Mouse (Mus musculus) embryonic facial prominence, embryonic 14.5 days (tissue): ENCODE results near the gene Cyp4a14. TPM values are rescaled to one million over a fixed set of nuclear protein-coding genes. Genes with fewer than 3 reads are reported as not detected.
"Not testable (repeated sequence)": the region's sequence is repeated elsewhere in the genome, so short reads cannot be mapped to it uniquely, and the experiment has no call there.

ENCODE experiments used
- ATAC-seq: fragments of 200-750 bp; cut with Nextera tagmentation; 2 replicates; pipeline ENCODE4 v1.8.0; 2017; ENCODE audit warnings: low read depth, moderate number of reproducible peaks, moderate TSS enrichment
- DNase-seq: peaks from one replicate; pipeline ENCODE4 v3.0.0-alpha.2; 2015; ENCODE audit warnings: low spot score
- H3K27ac ChIP-seq: fragments of 300-500 bp; sonication (generic); replicated peaks from 2 replicates; pipeline ENCODE4 v1.5.1; 2014; ENCODE audit warnings: low read depth, mild to moderate bottlenecking, low read length, moderate library complexity
- H3K27me3 ChIP-seq: fragments of 300-500 bp; sonication (generic); replicated peaks from 2 replicates; pipeline ENCODE4 v1.6.1; 2014; ENCODE audit warnings: low read length; ENCODE audit not compliant: control insufficient read depth, insufficient read depth
- H3K36me3 ChIP-seq: fragments of 300-500 bp; sonication (generic); 2 replicates; pipeline ENCODE4 v1.6.1; 2014; ENCODE audit warnings: low read length, mixed read lengths; ENCODE audit not compliant: control insufficient read depth, insufficient read depth
- H3K4me1 ChIP-seq: fragments of 300-500 bp; sonication (generic); 2 replicates; pipeline ENCODE4 v1.6.1; 2014; ENCODE audit warnings: antibody characterized with exemption, low read length; ENCODE audit not compliant: control insufficient read depth, insufficient read depth
- H3K4me2 ChIP-seq: fragments of 300-500 bp; sonication (generic); 2 replicates; pipeline ENCODE4 v1.6.1; 2014; ENCODE audit warnings: low read depth, mild to moderate bottlenecking, low read length, moderate library complexity, mixed read lengths
- H3K4me3 ChIP-seq: fragments of 300-500 bp; sonication (generic); 2 replicates; pipeline ENCODE4 v1.5.1; 2014; ENCODE audit warnings: low read depth, mild to moderate bottlenecking, low read length
- H3K9ac ChIP-seq: fragments of 300-500 bp; sonication (generic); 2 replicates; pipeline ENCODE4 v1.6.1; 2014; ENCODE audit warnings: low read depth, mild to moderate bottlenecking, low read length, moderate library complexity, mixed read lengths
- H3K9me3 ChIP-seq: fragments of 300-500 bp; sonication (generic); 2 replicates; pipeline ENCODE4 v1.6.1; 2016; ENCODE audit warnings: low read length; ENCODE audit not compliant: control insufficient read depth
- WGBS: fragments of 180-500 bp; shearing (Covaris S2); extraction: QIAGEN DNeasy Blood & Tissue Kit; methylation state at CpG from one replicate; pipeline ENCODE4 v1.1.7; 2014; 5-methylcytosine and 5-hydroxymethylcytosine counted together
- polyA plus RNA-seq: library from polyadenylated mRNA; unstranded; fragments of >200 nt; fragmentation: Nextera tagmentation; extraction: Ambion mirVana; gene quantifications from 2 replicates; pipeline ENCODE4 v1.2.1, GENCODE M21; 2014

Gene Cyp4a14
- polyA plus RNA-seq, 1 experiment from 2014 or later, result not detected

- not testable (repeated sequence) for H3K9me3 ChIP-seq, H3K4me1 ChIP-seq, H3K36me3 ChIP-seq, H3K4me3 ChIP-seq, H3K9ac ChIP-seq, H3K27ac ChIP-seq, H3K27me3 ChIP-seq, DNase-seq, ATAC-seq, H3K4me2 ChIP-seq
- 75% methylated on average over 3 of the region's 3 CpGs for WGBS
Observed at GRCm38 (mm10) chr4:115473585-115473984, 22.4 kb downstream of the Cyp4a14 start.

GRCm38 (mm10) chr4:115452304-115452703, 43.6 kb downstream of the Cyp4a14 start, which contains the start of gene Cyp4a30b:
Gene Cyp4a30b (plus strand): TSS chr4:115452604.
- 68% methylated on average over 3 of the region's 3 CpGs for WGBS
- Histone ChIP-seq H3K4me3 (no peak within 1 kb of the TSS), H3K9ac (no peak within 1 kb of the TSS), H3K36me3 (no peaks in the 10 kb centered on the region), H3K4me2 (no peak within 1 kb of the TSS), H3K27ac (no peak within 1 kb of the TSS), H3K27me3 (no peaks in the 10 kb centered on the region), H3K4me1 (no peaks in the 10 kb centered on the region), H3K9me3 (no peaks in the 10 kb centered on the region)
- DNase-seq (no peak), ATAC-seq (no peak)

- Histone ChIP-seq H3K4me3 (no peak overlapping the region), H3K27me3 (no peaks in the 10 kb centered on the region), H3K9me3 (no peaks in the 10 kb centered on the region), H3K4me2 (no peak overlapping the region), H3K9ac (no peak overlapping the region), H3K36me3 (no peaks in the 10 kb centered on the region), H3K4me1 (no peaks in the 10 kb centered on the region), H3K27ac (no peak overlapping the region)
- 55% methylated on average over 3 of the region's 3 CpGs for WGBS
- ATAC-seq (no peak), DNase-seq (no peak)
Observed at GRCm38 (mm10) chr4:115450577-115451137, 45.3 kb downstream of the Cyp4a14 start.

Other genes with a start within 250 kb of the Cyp4a14 start
- gene Cyp4a12a, start 197.1 kb downstream of the Cyp4a14 start, polyA plus RNA-seq, result 0.50 and 0.81 TPM in 2 replicates
- gene Cyp4a12b, start 84.5 kb downstream of the Cyp4a14 start, polyA plus RNA-seq, result 0.39 and 1.1 TPM in 2 replicates
- gene Cyp4a30b, start 43.5 kb downstream of the Cyp4a14 start, polyA plus RNA-seq, result not detected in 2 replicates
- not detected in 2 replicates for gene Cyp4a10, start 22.1 kb upstream of the Cyp4a14 start, polyA plus RNA-seq
- gene Cyp4a31, start 67.5 kb upstream of the Cyp4a14 start, polyA plus RNA-seq, result not detected in 2 replicates
- gene Cyp4a32, start 104.8 kb upstream of the Cyp4a14 start, polyA plus RNA-seq, result not detected in 2 replicates
- gene Cyp4b1, start 151.6 kb upstream of the Cyp4a14 start, polyA plus RNA-seq, result 4.9 and 6.3 TPM in 2 replicates
- gene Efcab14, start 241.6 kb upstream of the Cyp4a14 start, polyA plus RNA-seq, result 42.3 and 43.9 TPM in 2 replicates